Mouse (Mus musculus) liver, embryonic 13.5 days (tissue): ENCODE measurements around the gene Ssbp3. TPM values are rescaled to one million over a fixed set of nuclear protein-coding genes. Genes with fewer than 3 reads are reported as not detected.

ENCODE experiments used
- ATAC-seq: fragments of 200-750 bp; cut with Nextera tagmentation; 2 replicates; pipeline ENCODE4 v1.8.0; 2017; ENCODE audit warnings: low read depth, mild to moderate bottlenecking, moderate number of reproducible peaks, moderate library complexity
- DNase-seq: peaks from one replicate; pipeline ENCODE4 v3.0.0; 2022
- H3K27ac ChIP-seq: fragments of 300-500 bp; sonication (generic); 2 replicates; pipeline ENCODE4 v1.5.1; 2015; ENCODE audit warnings: moderate library complexity, mild to moderate bottlenecking, inconsistent platforms
- H3K27me3 ChIP-seq: fragments of 300-500 bp; sonication (generic); 2 replicates; pipeline ENCODE4 v1.6.1; 2015; ENCODE audit warnings: mild to moderate bottlenecking, inconsistent platforms
- H3K36me3 ChIP-seq: fragments of 300-500 bp; sonication (generic); 2 replicates; pipeline ENCODE4 v1.6.1; 2015; ENCODE audit warnings: mild to moderate bottlenecking, inconsistent platforms
- H3K4me1 ChIP-seq: fragments of 300-500 bp; sonication (generic); replicated peaks from 2 replicates; pipeline ENCODE4 v1.6.1; 2015; ENCODE audit warnings: inconsistent platforms
- H3K4me2 ChIP-seq: fragments of 300-500 bp; sonication (generic); 2 replicates; pipeline ENCODE4 v1.6.1; 2015; ENCODE audit warnings: inconsistent platforms, mild to moderate bottlenecking, moderate library complexity
- H3K4me3 ChIP-seq: fragments of 300-500 bp; sonication (generic); replicated peaks from 2 replicates; pipeline ENCODE4 v1.5.1; 2015; ENCODE audit warnings: mild to moderate bottlenecking, inconsistent platforms
- H3K9ac ChIP-seq: fragments of 300-500 bp; sonication (generic); 2 replicates; pipeline ENCODE4 v1.6.1; 2015; ENCODE audit warnings: mild to moderate bottlenecking, inconsistent platforms
- H3K9me3 ChIP-seq: fragments of 300-500 bp; sonication (generic); replicated peaks from 2 replicates; pipeline ENCODE4 v1.6.1; 2016; ENCODE audit warnings: inconsistent platforms
- WGBS: fragments of 180-500 bp; shearing (Covaris S2); methylation state at CpG from one replicate; pipeline ENCODE4 v1.1.7; 2015; ENCODE audit not compliant: insufficient replicate concordance; 5-methylcytosine and 5-hydroxymethylcytosine counted together
- polyA plus RNA-seq: library from polyadenylated mRNA; unstranded; fragments of >200 nt; fragmentation: Nextera tagmentation; extraction: Ambion mirVana; gene quantifications from 2 replicates; pipeline ENCODE4 v1.2.1, GENCODE M21; 2015

Gene Ssbp3
- polyA plus RNA-seq, 1 experiment from 2014 or later: 55.5 TPM

DNA sequence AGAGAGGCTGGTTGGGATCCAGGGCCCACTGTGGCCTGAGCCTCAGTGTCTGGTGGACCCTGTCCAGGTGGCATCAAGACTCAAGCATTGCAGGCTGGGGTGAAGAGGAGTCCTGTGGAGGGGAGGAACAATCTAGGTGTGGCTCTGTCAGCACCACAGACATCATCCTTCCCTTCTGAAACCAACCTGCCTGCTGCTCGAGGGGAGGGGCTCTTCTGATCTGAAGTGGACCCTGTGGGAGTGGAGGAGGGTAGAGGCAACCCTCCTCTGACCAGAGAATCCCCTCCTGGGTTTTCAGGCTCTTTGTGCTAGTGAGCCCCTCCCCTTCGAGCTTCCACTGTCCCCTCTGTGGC, 25.1 kb downstream of the Ssbp3 start:
- ATAC-seq: peak; percentile 35
- WGBS: 47% methylated on average over 2 of the region's 2 CpGs
- Histone ChIP-seq H3K9ac (peak overlapping the region; percentile 61), H3K27me3 (no peaks in the 10 kb centered on the region), H3K36me3 (peaks cover 59% of the 10 kb centered on the region), H3K27ac (peak overlapping the region; percentile 91), H3K9me3 (no peaks in the 10 kb centered on the region), H3K4me1 (peaks cover 97% of the 10 kb centered on the region), H3K4me2 (peak overlapping the region; percentile 52), H3K4me3 (no peak overlapping the region)
- DNase-seq: no peak

DNA sequence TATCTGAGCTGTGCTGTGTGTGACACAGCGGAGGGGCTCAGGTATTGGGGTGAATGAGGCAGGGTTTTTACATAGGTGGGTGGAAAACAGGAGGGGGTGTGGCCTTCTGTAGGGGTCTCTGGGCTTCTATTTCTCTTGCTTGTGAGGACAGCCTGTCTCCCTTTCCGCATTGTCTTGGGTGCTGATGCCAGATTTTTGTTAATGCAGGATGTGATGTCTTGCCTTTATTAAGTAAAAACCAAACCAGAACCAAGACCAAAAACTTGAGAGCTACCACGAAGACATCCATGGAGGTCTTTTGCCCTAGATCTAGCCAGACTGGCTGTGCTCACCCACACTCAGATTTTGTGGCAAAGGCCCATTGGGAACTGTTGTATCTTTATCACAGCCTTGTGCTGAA, 25.5 kb downstream of the Ssbp3 start:
- H3K9ac ChIP-seq: peak overlapping the region; percentile 61; the same call in 1 of the 2 replicates
- ATAC-seq: no peak
- peaks cover 98% of the 10 kb centered on the region for H3K4me1 ChIP-seq
- no peak overlapping the region for H3K4me3 ChIP-seq
- 79% methylated on average over 3 of the region's 3 CpGs for whole genome bisulfite sequencing
- no peaks in the 10 kb centered on the region for H3K27me3 ChIP-seq
- H3K36me3 ChIP-seq: peaks cover 59% of the 10 kb centered on the region
- H3K27ac ChIP-seq: peak overlapping the region; percentile 91
- no peak overlapping the region for H3K4me2 ChIP-seq
- no peaks in the 10 kb centered on the region for H3K9me3 ChIP-seq
- no peak for DNase-seq

DNA sequence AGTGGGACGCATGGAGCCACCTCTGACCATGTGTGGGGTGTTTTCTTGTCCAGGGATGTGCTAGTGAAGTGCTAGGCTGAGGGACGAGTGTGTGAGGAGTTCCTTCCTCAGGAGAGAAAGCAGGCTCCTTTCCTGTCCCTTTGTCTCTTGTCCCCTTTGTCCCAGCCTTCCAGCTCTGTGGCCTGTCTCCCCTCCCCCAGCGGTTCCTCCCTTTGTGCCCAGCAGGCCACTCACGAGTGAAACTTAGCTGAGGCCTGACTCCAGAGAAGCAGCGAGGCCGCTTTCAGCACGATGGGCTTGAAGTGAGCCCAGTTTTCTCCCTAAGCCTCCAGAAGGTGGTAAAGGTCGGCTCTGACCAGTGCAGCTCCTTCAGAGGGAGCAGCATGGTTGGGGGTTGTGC, 26.2 kb downstream of the Ssbp3 start:
- 60% methylated on average over 8 of the region's 8 CpGs for WGBS
- Histone ChIP-seq H3K9ac (peak overlapping the region; percentile 43; the same call in 1 of the 2 replicates), H3K4me1 (peaks cover 98% of the 10 kb centered on the region), H3K27ac (peak overlapping the region; percentile 91), H3K4me3 (no peak overlapping the region), H3K27me3 (no peaks in the 10 kb centered on the region), H3K4me2 (no peak overlapping the region), H3K36me3 (peaks cover 53% of the 10 kb centered on the region), H3K9me3 (no peaks in the 10 kb centered on the region)
- no peak for ATAC-seq
- no peak for DNase-seq

GRCm38 (mm10) chr4:106938506-106939222, 28.2 kb downstream of the Ssbp3 start:
- peaks cover 45% of the 10 kb centered on the region for H3K36me3 ChIP-seq
- DNase-seq: no peak

DNA sequence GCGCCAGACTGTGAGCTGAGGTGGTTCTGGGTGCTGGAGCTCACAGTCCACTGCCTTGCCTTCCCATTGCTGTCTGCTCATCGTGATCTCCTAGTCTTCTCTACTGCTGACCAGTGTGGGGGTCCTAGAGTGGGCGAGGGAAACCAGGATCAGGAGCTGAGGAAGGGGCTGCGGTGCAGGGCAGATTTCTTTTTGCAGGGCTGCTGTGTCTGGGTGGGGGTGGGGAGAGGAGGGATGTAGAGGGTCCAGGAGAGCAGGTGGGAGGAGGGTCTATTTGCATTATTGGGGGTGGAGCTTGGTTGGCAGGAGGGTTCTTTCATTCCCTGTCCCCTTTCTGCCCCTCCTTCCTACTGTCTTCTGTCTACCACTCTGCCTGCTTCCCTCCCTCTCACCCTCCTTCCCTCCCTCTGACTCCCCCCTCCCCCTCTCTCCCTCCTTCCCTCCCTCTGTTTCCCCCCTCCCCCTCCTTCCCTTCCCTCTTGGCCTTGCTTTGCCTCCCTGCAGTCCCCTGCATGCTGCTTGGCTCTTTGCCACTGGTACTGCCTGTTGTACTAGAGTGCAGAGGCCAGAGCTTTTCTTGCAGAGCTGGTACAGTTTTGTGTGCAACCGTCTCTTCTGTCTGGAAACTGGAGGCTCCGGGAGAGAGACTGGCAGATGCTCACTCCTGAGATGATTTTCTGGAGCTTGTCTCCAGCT, 28.9 kb downstream of the Ssbp3 start:
- Histone ChIP-seq H3K27ac (peak overlapping the region; percentile 47; the same call in 1 of the 2 replicates), H3K9me3 (no peaks in the 10 kb centered on the region), H3K4me3 (no peak overlapping the region), H3K36me3 (peaks cover 49% of the 10 kb centered on the region), H3K9ac (no peak overlapping the region), H3K4me2 (no peak overlapping the region), H3K4me1 (peaks cover 95% of the 10 kb centered on the region), H3K27me3 (no peaks in the 10 kb centered on the region)
- WGBS: 56% methylated on average over 6 of the region's 6 CpGs
- no peak for DNase-seq
- no peak for ATAC-seq

More at GRCm38 (mm10) chr4:106938506-106939222, 28.2 kb downstream of the Ssbp3 start:
- peaks cover 95% of the 10 kb centered on the region for H3K4me1 ChIP-seq
- no peak overlapping the region for H3K4me3 ChIP-seq
- ATAC-seq: no peak
- no peak overlapping the region for H3K9ac ChIP-seq
- H3K27ac ChIP-seq: peak overlapping the region; percentile 47; the same call in 1 of the 2 replicates
- H3K4me2 ChIP-seq: no peak overlapping the region
- WGBS: 73% methylated on average over 8 of the region's 8 CpGs
- H3K27me3 ChIP-seq: no peaks in the 10 kb centered on the region
- no peaks in the 10 kb centered on the region for H3K9me3 ChIP-seq

DNA sequence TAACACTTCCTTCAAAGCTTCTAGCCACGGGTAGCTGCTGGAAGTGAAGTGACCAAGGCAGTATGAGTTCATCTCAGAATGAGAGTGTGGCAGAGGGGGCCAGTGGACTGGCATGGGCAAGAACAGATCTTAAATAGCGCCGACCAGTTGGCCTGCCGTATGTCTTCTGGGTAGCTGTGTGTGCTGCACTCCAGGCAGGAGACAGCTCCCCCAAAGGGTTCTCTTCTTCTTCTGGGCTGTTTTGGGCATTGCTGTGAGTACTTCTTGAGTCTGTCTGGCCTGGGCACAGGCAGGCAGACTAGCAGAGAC, 29.4 kb downstream of the Ssbp3 start:
- Histone ChIP-seq H3K9ac (no peak overlapping the region), H3K36me3 (peaks cover 52% of the 10 kb centered on the region), H3K27ac (peak overlapping the region; percentile 47; the same call in 1 of the 2 replicates), H3K4me3 (no peak overlapping the region), H3K27me3 (no peaks in the 10 kb centered on the region), H3K4me2 (no peak overlapping the region), H3K9me3 (no peaks in the 10 kb centered on the region), H3K4me1 (peaks cover 95% of the 10 kb centered on the region)
- ATAC-seq (no peak), DNase-seq (no peak)
- WGBS: 60% methylated on average over 4 of the region's 4 CpGs

GRCm38 (mm10) chr4:106940945-106941344, 30.4 kb downstream of the Ssbp3 start:
- H3K4me1 ChIP-seq: peaks cover 95% of the 10 kb centered on the region
- H3K4me3 ChIP-seq: no peak overlapping the region
- DNase-seq (no peak), ATAC-seq (no peak)
- H3K27ac ChIP-seq: no peak overlapping the region
- H3K9ac ChIP-seq: 0 out of 2 replicates have a peak overlapping the region, but pooled peaks have one; percentile 3
- H3K4me2 ChIP-seq: no peak overlapping the region
- WGBS: 76% methylated on average over 6 of the region's 6 CpGs
- H3K36me3 ChIP-seq: peaks cover 52% of the 10 kb centered on the region
- no peaks in the 10 kb centered on the region for H3K27me3 ChIP-seq
- H3K9me3 ChIP-seq: no peaks in the 10 kb centered on the region

DNA sequence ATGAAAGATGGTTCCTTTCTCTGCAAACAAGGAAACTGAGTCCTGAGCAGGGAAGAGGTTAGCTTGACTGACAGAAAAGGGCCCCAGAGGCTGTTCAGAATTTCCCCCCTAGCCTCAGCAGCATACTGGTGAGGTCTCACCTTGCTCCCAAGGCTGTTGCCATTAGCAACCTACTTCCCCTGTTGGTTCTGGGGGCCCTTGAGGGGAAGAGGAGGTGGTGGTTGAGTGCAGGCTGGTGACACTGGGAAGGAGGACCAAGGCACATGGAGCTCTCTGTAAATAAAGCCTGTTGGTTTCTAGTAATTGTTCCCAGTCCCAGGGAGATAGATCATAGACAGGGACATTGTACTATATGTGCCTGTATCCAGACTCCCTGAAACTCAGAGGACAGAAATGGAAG, 31.0 kb downstream of the Ssbp3 start:
- Histone ChIP-seq H3K9me3 (no peaks in the 10 kb centered on the region), H3K9ac (peak overlapping the region; percentile 36; the same call in 1 of the 2 replicates), H3K4me1 (peaks cover 94% of the 10 kb centered on the region), H3K27me3 (no peaks in the 10 kb centered on the region), H3K27ac (no peak overlapping the region), H3K4me3 (no peak overlapping the region), H3K36me3 (peaks cover 47% of the 10 kb centered on the region), H3K4me2 (no peak overlapping the region)
- ATAC-seq (no peak), DNase-seq (no peak)

GRCm38 (mm10) chr4:106942491-106942890, 32.0 kb downstream of the Ssbp3 start:
- Histone ChIP-seq H3K9ac (no peak overlapping the region), H3K4me2 (no peak overlapping the region), H3K27ac (no peak overlapping the region), H3K27me3 (no peaks in the 10 kb centered on the region), H3K4me1 (peaks cover 94% of the 10 kb centered on the region), H3K4me3 (no peak overlapping the region), H3K36me3 (peaks cover 39% of the 10 kb centered on the region), H3K9me3 (no peaks in the 10 kb centered on the region)
- DNase-seq: no peak
- WGBS: 74% methylated on average over 4 of the region's 4 CpGs
- ATAC-seq: no peak

GRCm38 (mm10) chr4:106943627-106944026, 33.1 kb downstream of the Ssbp3 start:
- H3K27me3 ChIP-seq: no peaks in the 10 kb centered on the region
- H3K4me1 ChIP-seq: peaks cover 94% of the 10 kb centered on the region
- no peak overlapping the region for H3K27ac ChIP-seq
- H3K4me2 ChIP-seq: no peak overlapping the region
- H3K9me3 ChIP-seq: no peaks in the 10 kb centered on the region
- WGBS: 75% methylated on average over 2 of the region's 2 CpGs
- ATAC-seq (no peak), DNase-seq (no peak)
- no peak overlapping the region for H3K4me3 ChIP-seq
- peaks cover 39% of the 10 kb centered on the region for H3K36me3 ChIP-seq
- H3K9ac ChIP-seq: no peak overlapping the region

DNA sequence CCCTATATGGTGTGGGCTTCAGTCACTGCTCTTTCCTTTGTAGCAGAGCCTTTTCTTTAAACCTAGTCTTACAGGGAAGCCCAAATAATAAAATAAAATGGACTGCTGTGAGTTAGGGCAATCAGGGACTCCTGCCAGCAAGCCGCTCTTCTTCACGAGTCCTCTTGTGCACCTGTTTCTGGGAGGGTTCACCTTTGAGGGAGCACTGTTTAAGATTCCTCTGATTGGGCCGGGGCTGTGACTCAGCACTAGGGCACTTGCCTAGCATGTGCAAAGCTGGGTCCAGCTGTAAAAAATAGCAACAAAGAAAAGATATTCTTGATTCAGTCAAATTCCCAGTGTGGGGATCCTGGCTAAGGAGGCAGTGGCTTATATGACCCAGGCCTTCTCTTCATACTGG, 34.4 kb downstream of the Ssbp3 start:
- Histone ChIP-seq H3K4me3 (no peak overlapping the region), H3K27me3 (no peaks in the 10 kb centered on the region), H3K4me1 (peaks cover 94% of the 10 kb centered on the region), H3K9me3 (no peaks in the 10 kb centered on the region), H3K9ac (no peak overlapping the region), H3K4me2 (no peak overlapping the region), H3K27ac (no peak overlapping the region), H3K36me3 (peaks cover 36% of the 10 kb centered on the region)
- 57% methylated on average over 3 of the region's 3 CpGs for WGBS
- DNase-seq (no peak), ATAC-seq (no peak)

DNA sequence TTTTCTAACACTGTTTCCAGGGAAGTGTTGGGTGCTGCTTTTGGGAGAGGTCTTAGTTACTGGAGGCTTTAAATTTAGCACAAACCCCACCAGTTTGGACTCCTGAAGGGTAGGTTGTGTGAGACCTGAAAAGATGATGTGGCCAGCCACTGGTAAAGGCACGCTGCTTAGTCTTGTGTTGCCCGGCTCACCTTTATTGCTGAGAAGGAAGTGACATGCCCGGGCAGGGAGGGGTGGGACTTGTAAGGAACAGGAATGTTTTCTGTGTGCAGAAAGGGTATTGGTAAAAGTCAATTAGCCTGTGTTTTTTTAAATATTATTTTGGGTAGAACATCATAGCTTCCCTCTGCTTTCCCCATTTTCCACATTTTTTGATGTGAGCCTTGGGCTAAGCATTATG, 37.2 kb downstream of the Ssbp3 start:
- no peak for ATAC-seq

More for the DNA sequence above, 37.2 kb downstream of the Ssbp3 start:
- Histone ChIP-seq H3K36me3 (peaks cover 22% of the 10 kb centered on the region), H3K9ac (no peak overlapping the region), H3K4me1 (peaks cover 89% of the 10 kb centered on the region), H3K27ac (no peak overlapping the region), H3K9me3 (no peaks in the 10 kb centered on the region), H3K4me2 (no peak overlapping the region), H3K27me3 (no peaks in the 10 kb centered on the region), H3K4me3 (no peak overlapping the region)
- 72% methylated on average over 3 of the region's 3 CpGs for WGBS
- no peak for DNase-seq
